Mouse (Mus musculus) embryonic facial prominence, embryonic 10.5 days (tissue): ENCODE data around the gene Irf1. TPM values are rescaled to one million over a fixed set of nuclear protein-coding genes. Genes with fewer than 3 reads are reported as not detected.

Experiments
- DNase-seq: peaks from one replicate; pipeline ENCODE4 v3.0.0-alpha.2; 2017; ENCODE audit warnings: low spot score
- H3K27ac ChIP-seq: fragments of 300-500 bp; sonication (generic); replicated peaks from 2 replicates; pipeline ENCODE4 v1.5.1; 2016; ENCODE audit warnings: mild to moderate bottlenecking
- H3K27me3 ChIP-seq: fragments of 300-500 bp; sonication (generic); replicated peaks from 2 replicates; pipeline ENCODE4 v1.6.1; 2016; ENCODE audit warnings: low read depth, mild to moderate bottlenecking; ENCODE audit not compliant: poor library complexity, severe bottlenecking
- H3K36me3 ChIP-seq: fragments of 300-500 bp; sonication (generic); replicated peaks from 2 replicates; pipeline ENCODE4 v1.6.1; 2016; ENCODE audit warnings: mild to moderate bottlenecking, moderate library complexity
- H3K4me1 ChIP-seq: fragments of 300-500 bp; sonication (generic); 2 replicates; pipeline ENCODE4 v1.6.1; 2016
- H3K4me3 ChIP-seq: fragments of 300-500 bp; sonication (generic); 2 replicates; pipeline ENCODE4 v1.5.1; 2016; ENCODE audit warnings: mild to moderate bottlenecking, moderate library complexity
- H3K9me3 ChIP-seq: fragments of 300-500 bp; sonication (generic); 2 replicates; pipeline ENCODE4 v1.6.1; 2016; ENCODE audit warnings: mild to moderate bottlenecking
- WGBS: fragments of 180-500 bp; shearing (Covaris S2); methylation state at CpG from one replicate; pipeline ENCODE4 v1.1.7; 2016; 5-methylcytosine and 5-hydroxymethylcytosine counted together
- polyA plus RNA-seq: library from polyadenylated mRNA; unstranded; fragments of >200 nt; fragmentation: Nextera tagmentation; extraction: Ambion mirVana; gene quantifications from 2 replicates; pipeline ENCODE4 v1.2.1, GENCODE M21; 2016

The Irf1 gene
- polyA plus RNA-seq, 1 experiment from 2014 or later: 7.0 TPM

GRCm38 (mm10) chr11:53805786-53806185 lies 36.0 kb downstream of the Irf1 start:
- Histone ChIP-seq H3K27ac (no peak overlapping the region), H3K4me3 (no peak overlapping the region), H3K27me3 (no peaks in the 10 kb centered on the region; the same call in 1 of the 2 replicates), H3K9me3 (no peaks in the 10 kb centered on the region), H3K4me1 (peaks cover 3% of the 10 kb centered on the region; the same call in 1 of the 2 replicates), H3K36me3 (no peaks in the 10 kb centered on the region)
- WGBS: 73% methylated on average over 9 of the region's 9 CpGs
- no peak for DNase-seq

GRCm38 (mm10) chr11:53809354-53809753 lies 39.5 kb downstream of the Irf1 start:
- Histone ChIP-seq H3K4me3 (no peak overlapping the region), H3K36me3 (no peaks in the 10 kb centered on the region), H3K4me1 (peaks cover 3% of the 10 kb centered on the region; the same call in 1 of the 2 replicates), H3K9me3 (no peaks in the 10 kb centered on the region), H3K27me3 (no peaks in the 10 kb centered on the region), H3K27ac (no peak overlapping the region)
- DNase-seq: no peak
- 47% methylated on average over 5 of the region's 5 CpGs for WGBS

GRCm38 (mm10) chr11:53810156-53810555 lies 40.3 kb downstream of the Irf1 start:
- H3K36me3 ChIP-seq: no peaks in the 10 kb centered on the region
- H3K27me3 ChIP-seq: no peaks in the 10 kb centered on the region
- H3K4me3 ChIP-seq: no peak overlapping the region
- H3K9me3 ChIP-seq: no peaks in the 10 kb centered on the region
- H3K4me1 ChIP-seq: peaks cover 3% of the 10 kb centered on the region; the same call in 1 of the 2 replicates
- no peak for DNase-seq
- H3K27ac ChIP-seq: no peak overlapping the region
- 56% methylated on average over 5 of the region's 5 CpGs for WGBS

GRCm38 (mm10) chr11:53810749-53811148 lies 40.9 kb downstream of the Irf1 start:
- H3K4me3 ChIP-seq: no peak overlapping the region
- no peaks in the 10 kb centered on the region for H3K9me3 ChIP-seq
- WGBS: 77% methylated on average over 2 of the region's 2 CpGs
- DNase-seq: no peak
- H3K36me3 ChIP-seq: no peaks in the 10 kb centered on the region
- no peak overlapping the region for H3K27ac ChIP-seq
- H3K27me3 ChIP-seq: no peaks in the 10 kb centered on the region
- H3K4me1 ChIP-seq: peaks cover under 1% of the 10 kb centered on the region; the same call in 1 of the 2 replicates

- H3K27me3 ChIP-seq: no peaks in the 10 kb centered on the region
- H3K4me3 ChIP-seq: no peak overlapping the region
- no peaks in the 10 kb centered on the region; the same call in 1 of the 2 replicates for H3K4me1 ChIP-seq
- no peak for DNase-seq
- H3K27ac ChIP-seq: no peak overlapping the region
- 88% methylated on average over 3 of the region's 3 CpGs for WGBS
- H3K36me3 ChIP-seq: no peaks in the 10 kb centered on the region
- H3K9me3 ChIP-seq: no peaks in the 10 kb centered on the region
These were observed 41.5 kb downstream of the Irf1 start for GRCm38 (mm10) chr11:53811312-53811711.

- no peaks in the 10 kb centered on the region for H3K27me3 ChIP-seq
- whole genome bisulfite sequencing: 85% methylated on average over 16 of the region's 16 CpGs
- H3K4me1 ChIP-seq: no peaks in the 10 kb centered on the region; the same call in 1 of the 2 replicates
- H3K4me3 ChIP-seq: no peak overlapping the region
- no peaks in the 10 kb centered on the region for H3K36me3 ChIP-seq
- no peaks in the 10 kb centered on the region for H3K9me3 ChIP-seq
- no peak for DNase-seq
- no peak overlapping the region for H3K27ac ChIP-seq
These were observed 43.4 kb downstream of the Irf1 start for GRCm38 (mm10) chr11:53813001-53813868.

GRCm38 (mm10) chr11:53814810-53815209 lies 45.0 kb downstream of the Irf1 start:
- Histone ChIP-seq H3K4me3 (no peak overlapping the region), H3K4me1 (peaks cover 4% of the 10 kb centered on the region; the same call in 1 of the 2 replicates), H3K36me3 (no peaks in the 10 kb centered on the region), H3K27me3 (no peaks in the 10 kb centered on the region), H3K27ac (no peak overlapping the region), H3K9me3 (no peaks in the 10 kb centered on the region)
- no peak for DNase-seq
- 71% methylated on average over 3 of the region's 3 CpGs for WGBS

GRCm38 (mm10) chr11:53816841-53817375 lies 47.1 kb downstream of the Irf1 start:
- WGBS: 93% methylated on average over 5 of the region's 5 CpGs
- H3K9me3 ChIP-seq: no peaks in the 10 kb centered on the region
- no peak overlapping the region for H3K27ac ChIP-seq
- H3K36me3 ChIP-seq: no peaks in the 10 kb centered on the region
- H3K27me3 ChIP-seq: no peaks in the 10 kb centered on the region
- 0 out of 2 replicates have a peak, but pooled peaks cover 4% of the 10 kb centered on the region for H3K4me1 ChIP-seq
- no peak overlapping the region for H3K4me3 ChIP-seq
- no peak for DNase-seq

- H3K4me1 ChIP-seq: 0 out of 2 replicates have a peak, but pooled peaks cover 4% of the 10 kb centered on the region
- H3K4me3 ChIP-seq: no peak overlapping the region
- no peak for DNase-seq
- WGBS: 66% methylated on average over 6 of the region's 6 CpGs
- no peaks in the 10 kb centered on the region for H3K36me3 ChIP-seq
- no peaks in the 10 kb centered on the region for H3K9me3 ChIP-seq
- no peak overlapping the region for H3K27ac ChIP-seq
- no peaks in the 10 kb centered on the region for H3K27me3 ChIP-seq
These were observed 49.0 kb downstream of the Irf1 start for GRCm38 (mm10) chr11:53818794-53819193.

GRCm38 (mm10) chr11:53819511-53819910 lies 49.7 kb downstream of the Irf1 start:
- H3K4me1 ChIP-seq: 0 out of 2 replicates have a peak, but pooled peaks cover 4% of the 10 kb centered on the region
- WGBS: 91% methylated on average over 6 of the region's 6 CpGs

GRCm38 (mm10) chr11:53820516-53821170 lies 50.8 kb downstream of the Irf1 start:
- Histone ChIP-seq H3K36me3 (no peaks in the 10 kb centered on the region), H3K9me3 (no peaks in the 10 kb centered on the region), H3K4me1 (0 out of 2 replicates have a peak, but pooled peaks cover 4% of the 10 kb centered on the region), H3K4me3 (no peak overlapping the region), H3K27ac (no peak overlapping the region), H3K27me3 (no peaks in the 10 kb centered on the region)
- 90% methylated on average over 13 of the region's 13 CpGs for WGBS
- DNase-seq: no peak

More at GRCm38 (mm10) chr11:53819511-53819910, 49.7 kb downstream of the Irf1 start:
- Histone ChIP-seq H3K27ac (no peak overlapping the region), H3K4me3 (no peak overlapping the region), H3K36me3 (no peaks in the 10 kb centered on the region), H3K27me3 (no peaks in the 10 kb centered on the region), H3K9me3 (no peaks in the 10 kb centered on the region)
- no peak for DNase-seq

- no peak for DNase-seq
- 0 out of 2 replicates have a peak, but pooled peaks cover 4% of the 10 kb centered on the region for H3K4me1 ChIP-seq
- no peak overlapping the region for H3K27ac ChIP-seq
- H3K27me3 ChIP-seq: no peaks in the 10 kb centered on the region
- H3K9me3 ChIP-seq: no peaks in the 10 kb centered on the region
- 88% methylated on average over 11 of the region's 11 CpGs for WGBS
- no peak overlapping the region for H3K4me3 ChIP-seq
- H3K36me3 ChIP-seq: no peaks in the 10 kb centered on the region
These were observed 51.6 kb downstream of the Irf1 start for GRCm38 (mm10) chr11:53821230-53821944.
